Mouse (Mus musculus) stomach, postnatal 0 days (tissue): ENCODE results near the gene Rgs18.

Source experiments
- CTCF ChIP-seq: IDR thresholded peaks from 2 replicates; pipeline ENCODE4 v1.5.1; 2016; ENCODE audit warnings: antibody characterized with exemption, low read depth, mild to moderate bottlenecking, moderate library complexity
- EP300 ChIP-seq: optimal IDR thresholded peaks from 2 replicates; pipeline ENCODE3; 2016; ENCODE audit warnings: antibody characterized with exemption

- TF ChIP-seq CTCF (no peak), EP300 (no peak)
These were observed at the start of gene Rgs18 for GRCm38 (mm10) chr1:144775331-144775730.
